Mouse (Mus musculus) retina, postnatal 1 day (tissue): ENCODE measurements at regions not wholly inside any gene's neighbourhood (a gene's known extent, or its start where the extent isn't known, plus 50 kb on each side); places are given as distances from the start of the nearest gene placed in this dataset.

Source experiments
- DNase-seq: peaks from one replicate; pipeline ENCODE4 v3.0.0-alpha.2; 2012

DNA sequence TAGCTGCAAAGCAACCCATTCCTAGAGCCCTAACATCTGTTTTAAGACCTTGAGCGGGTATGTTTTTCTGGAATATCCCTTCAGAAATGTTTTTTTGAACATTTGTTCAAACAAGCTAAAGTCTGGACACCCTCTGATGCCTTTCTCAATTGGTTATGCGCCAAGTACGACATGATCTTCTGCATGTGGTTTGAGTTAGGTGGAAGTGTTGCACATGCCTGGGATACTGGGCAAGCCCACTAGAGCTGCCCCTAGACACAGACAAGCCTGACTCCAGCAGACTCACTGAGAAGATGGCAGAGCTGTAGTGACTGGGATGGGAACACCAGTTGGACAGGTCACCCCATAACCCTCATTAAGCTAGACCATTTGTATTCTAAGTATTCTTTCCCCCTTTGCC, 153.2 kb upstream of the Cypt2 start:
- no peak for DNase-seq

DNA sequence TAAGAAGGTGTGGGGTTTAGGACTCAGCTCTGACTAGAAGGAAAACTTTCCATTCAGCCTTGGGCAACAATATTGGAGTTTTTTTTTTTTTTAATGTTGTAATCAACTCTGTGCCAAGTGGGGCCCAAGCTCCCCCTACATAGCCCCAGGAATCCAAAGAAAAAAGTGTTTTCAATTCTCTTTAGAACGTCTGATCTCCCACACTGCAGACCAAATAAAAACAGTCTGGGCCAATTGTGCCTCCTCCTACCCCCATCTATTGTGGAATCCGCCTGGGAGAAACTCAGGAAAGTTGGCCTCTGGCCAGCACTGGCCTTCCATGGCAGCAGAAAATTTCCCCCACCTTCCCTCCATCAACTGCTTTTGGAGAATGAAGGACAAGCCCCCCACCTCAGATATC, 133.3 kb upstream of the Cypt2 start:
- no peak for DNase-seq

DNA sequence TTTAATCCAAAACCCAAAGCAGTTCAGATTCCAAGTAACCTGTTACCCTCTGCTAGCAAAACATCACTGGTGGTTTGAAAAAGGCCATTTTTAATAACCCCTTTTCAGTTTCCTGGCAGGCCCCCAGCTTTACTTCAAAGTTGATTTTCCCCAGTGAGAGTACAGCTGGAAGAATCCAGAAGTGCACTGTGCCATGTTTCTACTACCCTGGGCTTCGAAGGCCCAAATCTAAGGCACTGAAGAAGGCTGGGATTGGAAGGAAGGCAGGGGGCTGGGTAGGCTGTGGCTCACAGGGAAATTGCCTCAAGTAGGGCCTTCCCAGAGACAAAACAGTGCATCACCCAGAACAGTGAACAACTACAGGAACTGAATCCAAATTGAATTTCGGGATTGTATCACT, 131.6 kb upstream of the Cypt2 start:
- no peak for DNase-seq

DNA sequence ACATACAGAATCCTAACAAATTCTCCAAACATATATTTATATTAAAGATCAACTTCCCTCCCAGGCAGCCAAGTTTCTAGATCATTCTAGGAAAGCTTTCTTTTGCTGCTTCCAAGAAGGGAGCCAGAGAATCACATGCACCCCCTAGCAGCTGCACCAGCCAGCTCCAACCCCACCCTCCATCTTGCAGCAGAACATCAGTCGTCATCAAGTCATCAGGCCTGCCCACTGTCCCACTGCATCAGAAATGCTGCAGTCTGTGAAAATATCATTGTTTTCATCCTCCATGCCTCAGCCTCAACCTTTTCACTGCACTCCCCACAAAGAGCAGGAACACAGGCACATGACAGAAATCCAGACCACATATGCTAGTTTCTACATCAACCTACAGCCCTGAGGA, 109.1 kb upstream of the Cypt2 start:
- peak; percentile 11 for DNase-seq

DNA sequence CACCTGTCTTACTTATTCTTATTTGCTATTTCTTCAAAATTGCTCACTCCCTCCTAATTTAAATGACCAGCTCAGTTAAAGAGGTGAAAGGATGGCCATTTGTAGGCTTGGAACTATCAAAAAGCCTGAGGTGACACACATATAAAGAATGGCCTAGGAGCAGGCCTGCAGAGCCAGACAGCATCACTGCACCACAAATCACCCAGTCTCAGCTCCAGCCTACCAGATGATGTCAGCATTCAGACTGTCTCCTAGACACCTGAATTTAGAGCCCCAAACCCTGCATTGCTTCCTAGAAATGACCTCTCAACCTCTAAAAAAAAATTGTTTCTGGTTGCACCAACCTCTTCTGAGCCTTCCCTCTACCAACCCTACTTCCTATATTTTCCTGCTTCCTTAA, 108.5 kb upstream of the Cypt2 start:
- DNase-seq, result no peak

DNA sequence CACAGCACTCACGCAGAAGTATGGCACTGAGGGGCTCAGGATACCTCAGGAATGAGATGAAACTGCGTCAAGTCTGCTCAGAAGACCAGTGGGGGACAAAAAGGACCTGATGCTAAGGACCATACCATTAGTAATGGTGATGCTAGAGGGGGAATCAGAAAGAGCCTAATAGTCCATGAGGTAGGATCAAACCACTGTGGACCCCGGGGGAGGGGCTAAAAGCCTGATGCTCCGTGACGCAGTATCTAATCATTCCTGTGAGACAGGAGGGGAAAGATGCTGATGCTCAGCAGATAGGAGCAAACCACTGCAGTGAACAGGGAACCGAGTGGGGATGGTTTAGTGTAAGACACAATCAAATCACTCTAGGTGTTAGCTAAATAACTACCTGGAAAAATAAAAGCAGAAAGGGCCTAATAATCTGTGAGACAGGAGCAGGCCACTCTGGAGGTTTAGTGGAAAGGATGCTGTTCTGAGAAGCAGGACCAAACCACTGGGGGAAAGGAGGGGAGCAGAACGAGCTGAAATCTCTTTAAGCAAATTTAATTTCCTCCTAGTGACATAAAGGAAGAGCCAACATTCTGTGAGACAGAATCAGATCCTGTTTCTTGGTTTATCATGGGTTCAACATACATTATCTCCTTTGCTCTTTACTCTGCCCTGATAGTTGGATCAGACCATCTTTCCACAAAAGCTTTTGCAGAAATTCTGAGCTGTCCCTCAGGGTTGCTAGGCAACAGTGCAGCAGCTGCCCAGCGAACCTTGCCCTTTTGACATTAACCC, 107.7 kb upstream of the Cypt2 start:
- DNase-seq, result peak; percentile 96

DNA sequence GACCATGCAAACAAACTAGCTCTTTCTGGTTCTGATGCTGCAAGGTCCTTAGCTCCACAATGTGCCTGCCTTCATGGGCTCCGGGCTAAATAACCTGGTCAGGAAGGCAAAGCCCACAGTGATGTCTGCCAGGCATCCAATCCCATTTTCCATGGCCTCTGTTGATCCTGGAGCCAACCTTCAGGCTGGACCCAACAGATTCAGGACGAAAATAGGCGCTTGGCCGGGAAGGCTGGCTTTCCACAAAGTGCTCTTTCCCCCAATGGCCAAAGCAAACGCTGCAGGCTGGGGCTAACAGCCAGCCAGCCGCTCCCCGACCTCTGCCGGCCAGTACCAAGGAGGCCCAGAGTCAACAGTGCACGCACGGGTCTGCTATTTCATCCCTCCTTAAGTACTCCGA, 106.3 kb upstream of the Cypt2 start:
- DNase-seq, result no peak

DNA sequence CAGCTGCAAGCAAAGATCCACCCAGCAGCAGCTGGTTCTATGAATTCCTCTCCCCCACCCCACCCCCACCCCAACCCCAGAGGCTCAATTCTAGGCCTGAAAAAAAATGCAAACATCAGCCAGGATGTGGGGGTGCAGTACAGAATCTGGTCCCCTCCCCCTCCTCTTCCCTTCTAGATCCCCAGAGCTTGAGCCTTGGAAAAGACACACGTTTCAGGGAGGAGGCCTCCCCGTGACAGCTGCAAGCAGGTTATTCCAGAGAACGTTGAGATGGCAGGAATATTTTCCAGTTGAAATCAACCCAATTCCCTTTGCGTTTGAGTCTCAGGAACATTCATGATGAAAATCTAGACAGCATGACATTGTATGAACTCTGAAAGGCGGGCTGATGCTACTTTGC, 86.2 kb upstream of the Cypt2 start:
- DNase-seq, result no peak

DNA sequence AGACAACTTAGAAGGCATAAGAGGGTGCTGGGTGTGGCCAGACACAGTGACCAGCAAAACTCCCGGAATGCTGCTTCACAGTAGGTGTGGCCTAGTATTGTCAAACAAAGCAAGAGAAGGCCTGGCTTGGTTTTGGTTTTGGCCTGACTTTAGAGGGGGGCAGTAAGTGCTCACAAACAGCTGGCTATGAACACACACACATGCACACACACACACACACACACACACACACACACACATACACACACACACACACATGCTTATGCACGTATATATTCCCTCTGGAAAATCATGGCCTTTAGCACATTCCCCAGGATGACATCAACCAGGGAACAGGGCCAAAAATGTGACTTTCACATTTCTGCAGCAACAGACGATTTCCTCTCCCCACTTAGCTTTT, 78.6 kb upstream of the Cypt2 start:
- no peak for DNase-seq
